Mouse (Mus musculus) brain, embryonic 18.5 days (tissue): ENCODE results near the gene Depdc7.
A peak's percentile ranks its signal among the peaks of the same experiment; 100 is the strongest.

Experiments
- DNase-seq: peaks from one replicate; pipeline ENCODE4 v3.0.0-alpha.2; 2012; ENCODE audit warnings: low read depth, low spot score

Gene Depdc7

DNA sequence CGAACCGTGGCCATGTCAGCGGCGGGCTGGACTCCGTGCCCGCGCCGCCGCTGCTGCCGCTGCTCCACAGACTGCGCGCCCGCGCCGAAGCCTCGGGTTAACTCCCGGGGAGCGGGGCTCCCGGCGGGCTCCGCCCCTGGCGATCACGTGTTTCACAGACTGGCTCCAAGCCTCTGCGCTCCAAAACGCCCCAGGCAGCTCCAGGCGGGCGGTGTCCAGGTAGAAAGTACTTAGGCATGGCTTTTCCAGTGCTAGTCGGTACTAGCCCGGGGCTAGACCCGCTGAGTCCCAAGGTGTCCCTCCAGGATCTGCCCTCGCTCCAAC is at the start of gene Depdc7:
Gene Depdc7 (minus strand): TSS at position 138 of the 324 bp plus-strand sequence.
- DNase-seq, result peak; percentile 18

- no peak for DNase-seq
Observed at GRCm38 (mm10) chr2:104774763-104775162, 32.1 kb upstream of the Depdc7 start.

- no peak for DNase-seq
Observed at GRCm38 (mm10) chr2:104768697-104769096, 26.0 kb upstream of the Depdc7 start.

DNA sequence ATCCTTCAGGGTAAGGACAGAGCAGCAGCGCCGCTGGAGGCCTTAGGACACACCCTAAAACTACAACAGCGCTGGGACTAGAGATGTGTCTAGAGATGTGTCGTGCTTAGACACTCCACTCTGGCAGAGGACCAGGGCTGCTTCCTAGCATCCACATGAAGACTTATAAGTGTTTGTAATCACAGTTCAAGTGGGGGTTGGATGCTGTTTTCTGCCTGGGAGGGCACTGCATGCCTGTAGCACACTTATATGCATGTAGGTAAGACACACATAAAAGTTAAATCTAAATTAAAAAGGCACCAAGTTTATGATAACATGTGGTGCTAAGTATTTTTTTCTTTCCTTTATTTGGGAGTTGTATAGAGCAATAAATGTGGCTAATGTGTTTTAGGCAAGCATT is 21.3 kb upstream of the Depdc7 start:
- DNase-seq, result no peak

- DNase-seq, result no peak
Observed at GRCm38 (mm10) chr2:104763134-104763703, 20.5 kb upstream of the Depdc7 start.

GRCm38 (mm10) chr2:104750611-104751010 is 7.9 kb upstream of the Depdc7 start:
- DNase-seq, result no peak

GRCm38 (mm10) chr2:104748652-104749183 is 6.0 kb upstream of the Depdc7 start:
- no peak for DNase-seq

DNA sequence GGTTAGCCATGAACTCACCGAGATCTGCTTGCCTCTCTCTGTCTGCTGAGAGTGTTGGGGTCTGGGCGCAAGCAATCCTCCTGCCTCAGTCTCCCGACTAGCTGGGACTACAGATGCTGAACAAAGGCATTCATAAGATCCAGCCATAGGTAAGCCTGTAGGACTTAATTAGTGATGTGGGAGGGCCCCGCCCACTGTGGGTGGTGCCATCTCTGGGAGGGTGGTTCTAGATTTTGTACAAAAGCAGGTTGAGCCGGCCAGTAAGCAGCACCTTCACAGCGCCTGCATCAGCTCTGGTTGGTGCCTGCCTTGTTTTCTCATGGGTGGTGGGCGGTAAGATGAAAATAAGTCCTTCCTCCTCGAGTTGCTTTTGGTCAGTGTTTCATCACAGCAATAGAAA is 3.6 kb upstream of the Depdc7 start:
- no peak for DNase-seq

DNA sequence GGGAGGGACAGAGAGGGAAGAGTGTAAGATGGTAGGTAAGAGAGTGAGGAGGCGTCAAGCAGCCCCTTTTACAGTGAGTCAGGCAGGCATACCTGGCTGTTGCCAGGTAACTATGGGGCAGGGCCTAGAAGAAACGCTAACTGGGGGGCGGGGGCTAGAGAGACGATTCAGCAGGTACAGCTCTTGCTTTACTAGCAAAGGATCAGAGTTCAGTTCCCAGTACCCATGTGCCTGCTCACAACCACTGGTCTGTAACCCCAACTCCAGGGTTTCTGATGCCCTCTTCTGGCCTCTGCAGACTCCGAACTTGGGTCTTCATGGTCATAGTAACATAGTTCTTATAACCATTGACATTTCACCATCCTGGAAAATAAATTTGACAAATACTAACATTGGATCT is 1.3 kb upstream of the Depdc7 start:
- DNase-seq, result no peak

DNA sequence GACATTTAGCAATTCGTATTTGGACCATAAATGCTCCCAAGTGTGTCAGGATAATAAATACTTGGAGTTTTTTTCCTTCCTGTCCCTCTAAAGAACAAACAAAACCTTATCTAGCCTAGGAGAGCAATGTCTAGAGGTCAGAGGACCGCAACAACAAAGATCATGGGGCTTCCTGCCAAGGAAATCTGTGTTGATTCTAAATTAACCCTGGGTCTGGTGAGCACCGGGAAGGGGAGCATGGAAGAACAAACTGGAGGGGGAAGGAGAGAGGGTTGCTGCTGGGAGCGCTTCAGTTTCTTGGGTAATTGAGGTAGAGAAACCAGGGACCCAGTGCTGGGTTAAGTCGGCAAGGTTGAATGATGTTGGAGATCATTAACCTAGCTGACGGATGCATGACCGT is 482 bp upstream of the Depdc7 start:
- DNase-seq, result no peak

GRCm38 (mm10) chr2:104741896-104742740 is 560 bp downstream of the Depdc7 start:
- DNase-seq, result no peak

GRCm38 (mm10) chr2:104741015-104741758 is 1.5 kb downstream of the Depdc7 start:
- DNase-seq, result no peak

GRCm38 (mm10) chr2:104740248-104740949 is 2.3 kb downstream of the Depdc7 start:
- DNase-seq, result no peak

GRCm38 (mm10) chr2:104739691-104740090 is 3.0 kb downstream of the Depdc7 start:
- no peak for DNase-seq

DNA sequence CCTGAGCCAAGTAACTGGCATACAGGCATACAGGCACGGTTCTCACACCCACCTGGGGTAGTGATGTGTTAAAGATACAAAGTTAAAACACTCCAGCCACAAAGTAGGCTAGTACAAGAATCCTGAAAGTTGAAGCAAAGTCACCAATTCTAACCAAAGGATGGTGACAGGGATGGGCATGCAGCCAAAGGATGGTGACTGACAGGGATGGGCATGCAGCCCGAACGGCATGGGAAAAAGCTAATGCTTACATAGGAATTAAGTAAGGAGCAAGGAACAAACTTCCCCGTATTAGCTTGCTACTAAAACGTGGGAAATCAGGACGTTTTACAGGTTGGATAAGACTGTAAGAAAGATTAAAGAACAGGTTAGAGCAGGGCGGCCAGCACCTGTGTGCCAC is 6.4 kb downstream of the Depdc7 start:
- DNase-seq, result no peak

DNA sequence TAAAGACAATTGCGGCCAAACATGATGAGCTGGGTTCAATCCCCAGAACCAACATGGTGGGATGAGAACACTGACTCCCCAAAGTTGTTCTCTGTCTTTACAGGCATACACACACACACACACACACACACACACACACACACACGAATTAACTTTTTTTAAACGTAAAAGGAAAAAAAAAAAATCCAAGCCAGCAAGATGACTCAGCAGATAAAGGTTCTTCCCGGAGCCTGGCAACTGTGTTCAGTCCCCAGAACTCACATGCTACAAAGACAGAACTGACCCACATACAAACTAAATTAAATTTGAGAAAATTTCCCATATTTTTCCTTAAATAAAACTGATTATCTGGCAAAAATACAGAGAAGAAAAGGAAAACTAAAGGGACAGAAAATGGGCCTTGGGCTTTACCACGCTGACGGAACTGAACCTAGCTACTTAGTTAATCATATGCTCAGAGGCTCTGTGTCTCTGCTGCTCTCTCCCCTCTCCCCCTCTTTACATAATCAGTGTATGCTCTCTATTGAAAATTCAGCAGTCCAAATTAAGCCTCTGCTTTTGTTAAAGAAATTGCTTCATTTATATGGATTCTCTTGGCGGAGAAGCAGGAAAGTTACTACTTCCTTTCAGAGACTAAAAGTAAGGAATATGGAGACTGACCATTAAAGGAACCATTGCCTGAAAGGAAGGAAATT is 10.0 kb downstream of the Depdc7 start:
- DNase-seq, result no peak

- no peak for DNase-seq
Observed at GRCm38 (mm10) chr2:104732033-104732444, 10.6 kb downstream of the Depdc7 start.

DNA sequence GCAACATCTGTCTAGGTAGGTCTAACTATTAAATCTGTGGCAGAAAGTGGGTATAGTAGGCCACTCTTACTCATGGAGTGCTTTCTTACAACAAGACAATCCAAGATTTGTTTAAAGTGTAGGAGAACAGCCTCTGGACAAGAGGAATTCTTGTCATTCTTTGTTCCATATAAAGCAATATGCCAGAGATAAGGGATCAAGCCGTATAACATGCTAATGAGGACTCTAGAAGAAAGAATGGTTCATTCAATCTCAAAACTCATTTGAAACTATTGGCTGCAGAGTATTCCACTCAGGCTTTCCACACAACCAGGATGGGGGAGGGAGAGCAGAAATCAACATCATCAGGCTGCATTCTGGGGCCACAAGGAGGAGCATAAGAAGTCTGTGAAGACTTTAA is 15.3 kb downstream of the Depdc7 start:
- no peak for DNase-seq

DNA sequence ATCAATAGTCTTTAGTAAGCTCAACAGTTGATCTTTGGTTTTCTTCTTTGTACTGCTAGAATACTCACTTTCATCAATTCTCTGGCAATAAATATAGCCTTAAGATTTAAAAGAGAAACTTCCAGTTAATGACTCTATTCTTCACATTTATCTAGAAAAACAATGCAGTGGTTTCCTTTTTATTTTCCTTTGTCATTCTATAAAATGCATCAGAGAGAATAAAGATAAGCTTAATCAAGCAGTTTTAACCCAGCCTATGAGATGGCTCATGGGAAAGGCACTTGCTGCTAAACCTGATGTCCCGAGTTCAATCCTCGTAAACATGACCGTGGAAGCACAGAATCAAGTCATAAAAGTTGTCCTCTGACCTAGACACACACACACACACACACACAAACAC is 20.7 kb downstream of the Depdc7 start:
- DNase-seq, result no peak

DNA sequence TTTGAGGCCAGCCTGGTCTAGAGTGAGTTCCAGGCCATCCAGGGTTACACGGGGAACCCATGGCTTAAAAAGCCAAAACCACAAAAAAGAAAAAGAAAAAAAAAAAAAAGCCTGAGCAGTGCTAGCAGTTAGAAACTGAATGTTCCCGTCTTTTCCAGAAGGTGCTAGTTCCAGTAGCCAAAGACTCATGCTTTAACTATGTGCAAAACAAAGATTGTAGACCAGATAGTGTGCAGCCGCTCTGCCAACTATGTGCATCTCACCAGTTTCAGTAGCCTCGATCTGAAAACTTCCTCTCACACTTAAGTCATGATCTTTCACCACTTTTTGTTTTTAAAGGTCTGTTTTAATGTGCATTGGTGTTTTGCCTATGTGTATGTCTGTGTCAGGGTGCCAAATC is 24.9 kb downstream of the Depdc7 start:
- no peak for DNase-seq

DNA sequence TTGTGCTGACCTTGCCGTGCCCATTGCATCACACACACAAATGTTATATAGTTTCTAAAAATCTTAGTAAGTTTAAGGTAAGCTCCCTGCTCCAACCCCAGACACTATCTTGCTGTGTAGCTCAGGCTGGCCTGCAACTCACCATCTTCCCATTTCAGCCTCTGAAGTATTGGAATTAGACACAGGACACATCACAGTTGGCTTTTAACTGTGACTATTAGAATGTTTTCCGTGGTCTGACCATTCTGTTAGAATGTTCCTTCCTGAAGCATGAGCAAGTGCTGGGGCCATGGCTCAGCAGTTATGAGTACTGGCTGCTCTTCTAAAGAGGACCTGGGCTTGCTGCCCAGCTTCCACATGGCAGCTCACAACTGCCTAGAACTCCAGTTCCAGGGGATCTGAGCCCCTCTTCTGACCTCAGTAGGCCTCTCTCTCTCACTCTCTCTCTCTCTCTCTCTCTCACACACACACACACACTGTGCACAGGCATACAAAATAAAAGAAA is 25.4 kb downstream of the Depdc7 start:
- DNase-seq, result no peak
